Mouse (Mus musculus) ovary, postnatal 14 days (tissue): ENCODE results near the gene Sp110.
"Not testable (repeated sequence)": the region's sequence is repeated elsewhere in the genome, so short reads cannot be mapped to it uniquely, and the experiment has no call there.

Source experiments
- DNase-seq: peaks from one replicate; pipeline ENCODE4 v3.0.0; 2022; ENCODE audit warnings: low spot score

Sp110 gene

GRCm38 (mm10) chr1:85546442-85546841, 52.2 kb downstream of the Sp110 start:
- not testable (repeated sequence) for DNase-seq

DNA sequence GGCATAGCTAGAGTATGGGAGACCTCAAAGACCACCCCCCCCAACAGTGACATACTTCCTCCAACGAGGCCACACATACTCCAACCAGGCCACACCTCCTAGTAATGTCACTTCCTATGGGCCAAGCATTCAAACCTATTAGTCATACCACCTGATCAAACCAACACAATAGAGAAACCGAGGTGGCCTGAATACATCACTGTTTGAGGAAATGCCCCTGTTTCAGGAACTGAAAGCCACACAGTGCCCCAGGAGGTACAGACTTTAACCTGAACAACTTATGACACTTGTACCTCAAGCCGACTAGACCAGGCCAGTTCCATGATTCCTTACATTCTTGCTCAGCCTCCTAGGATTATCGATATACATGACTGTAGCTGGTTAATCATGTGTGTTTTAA, 54.8 kb downstream of the Sp110 start:
- not testable (repeated sequence) for DNase-seq

GRCm38 (mm10) chr1:85528451-85529110, 70.0 kb downstream of the Sp110 start:
- not testable (repeated sequence) for DNase-seq
